Mouse (Mus musculus): ENCODE results near the gene Melk. TPM values are rescaled to one million over a fixed set of nuclear protein-coding genes. Genes with fewer than 3 reads are reported as not detected.

Gene Melk
- total RNA-seq (2021), result under 1 TPM in 1 of 2 experiments, not detected in 1; 0.16 TPM
- polyA plus RNA-seq (2012; rRNA removed), result 0.10 and 0.18 TPM in 2 replicates
- long read RNA-seq, partial matches to known transcripts, result 0 of 1 reads
- long read RNA-seq, other reads (novel, unspliced or antisense), result 0 of 1 reads

GRCm38 (mm10) chr4:44300781-44301750 is at the start of gene Melk:
Gene Melk, plus strand, starts transcription at chr4:44300876.
- Histone ChIP-seq H3K27me3 (ENCODE audit: control insufficient read depth, insufficient read depth, low read length) (no peaks in the 10 kb centered on the region), H3K4me1 (ENCODE audit: control insufficient read depth, insufficient read depth, low read length) (no peaks in the 10 kb centered on the region), H3K4me3 (peak within 1 kb of the TSS; percentile 71), H3K36me3 (ENCODE audit: control insufficient read depth, insufficient read depth, low read length) (no peaks in the 10 kb centered on the region), H3K27ac (no peak within 1 kb of the TSS), H3K79me2 (replicated peaks; ENCODE audit: control insufficient read depth, insufficient read depth, low read length) (no peaks in the 10 kb centered on the region), H3K9ac (ENCODE audit: low read depth, low read length) (peak within 1 kb of the TSS; percentile 66; the same call in 1 of the 2 replicates)
- DNase-seq, result peak; percentile 80 to 81
- 1% methylated on average over 41 of the region's 41 CpGs for WGBS
- intact Hi-C loops (cut with DNase I), result no loop called here
- no peak for TF ChIP-seq POLR2A (IDR thresholded peaks at IDR 0.05; ENCODE audit: insufficient read depth, low read depth, low read length)
- TF ChIP-seq EP300 (IDR thresholded peaks at IDR 0.05; ENCODE audit: insufficient read depth, low read depth, low read length), result no peak
- no peak for TF ChIP-seq CTCF (IDR thresholded peaks at IDR 0.05)

DNA sequence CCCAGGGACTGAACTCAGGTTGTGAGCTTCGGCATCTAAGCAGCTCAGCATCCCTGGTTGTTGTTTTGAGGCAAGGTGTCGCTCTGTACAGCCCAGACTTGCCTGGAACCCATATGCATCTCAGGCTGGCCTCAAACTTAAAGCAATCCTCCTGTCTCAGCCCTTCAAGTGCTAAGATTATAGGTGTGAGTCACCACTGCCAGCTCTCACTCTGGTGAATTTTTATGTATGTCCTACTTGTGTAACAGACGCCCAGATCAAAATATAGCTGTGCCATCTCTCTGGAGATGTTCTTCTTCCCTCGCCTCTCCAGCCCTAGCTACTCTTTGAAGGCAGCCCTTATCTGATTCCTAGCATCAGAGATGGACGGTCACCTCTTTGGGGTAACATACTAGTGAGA is 49.2 kb upstream of the Melk start:
- DNase-seq, result no peak
- peaks cover 2% of the 10 kb centered on the region for H3K27me3 ChIP-seq (ENCODE audit: control insufficient read depth, insufficient read depth, low read length)
- intact Hi-C loops (cut with DNase I), result no loop called here
- no peak overlapping the region for H3K4me3 ChIP-seq
- no peaks in the 10 kb centered on the region for H3K36me3 ChIP-seq (ENCODE audit: control insufficient read depth, insufficient read depth, low read length)
- 66% methylated on average over 5 of the region's 5 CpGs for WGBS
- no peak for TF ChIP-seq EP300 (IDR thresholded peaks at IDR 0.05; ENCODE audit: insufficient read depth, low read depth, low read length)
- H3K79me2 ChIP-seq (replicated peaks; ENCODE audit: control insufficient read depth, insufficient read depth, low read length), result no peaks in the 10 kb centered on the region
- no peaks in the 10 kb centered on the region for H3K4me1 ChIP-seq (ENCODE audit: control insufficient read depth, insufficient read depth, low read length)
- no peak overlapping the region for H3K9ac ChIP-seq (ENCODE audit: low read depth, low read length)
- no peak overlapping the region for H3K27ac ChIP-seq

GRCm38 (mm10) chr4:44251966-44252916 is 48.4 kb upstream of the Melk start:
- Histone ChIP-seq H3K9ac (ENCODE audit: low read depth, low read length) (no peak overlapping the region), H3K36me3 (ENCODE audit: control insufficient read depth, insufficient read depth, low read length) (no peaks in the 10 kb centered on the region), H3K4me1 (ENCODE audit: control insufficient read depth, insufficient read depth, low read length) (no peaks in the 10 kb centered on the region), H3K4me3 (no peak overlapping the region), H3K27ac (no peak overlapping the region), H3K79me2 (replicated peaks; ENCODE audit: control insufficient read depth, insufficient read depth, low read length) (no peaks in the 10 kb centered on the region), H3K27me3 (ENCODE audit: control insufficient read depth, insufficient read depth, low read length) (peaks cover 2% of the 10 kb centered on the region)
- TF ChIP-seq POLR2A (IDR thresholded peaks at IDR 0.05; ENCODE audit: insufficient read depth, low read depth, low read length) (no peak), EP300 (IDR thresholded peaks at IDR 0.05; ENCODE audit: insufficient read depth, low read depth, low read length) (no peak), CTCF (IDR thresholded peaks at IDR 0.05) (no peak)
- 10% methylated on average over 13 of the region's 13 CpGs for WGBS
- DNase-seq, result no peak
- intact Hi-C loops (cut with DNase I), result no loop called here

GRCm38 (mm10) chr4:44253191-44253590 is 47.5 kb upstream of the Melk start:
- no peaks in the 10 kb centered on the region for H3K79me2 ChIP-seq (replicated peaks; ENCODE audit: control insufficient read depth, insufficient read depth, low read length)
- no peak overlapping the region for H3K4me3 ChIP-seq
- no peak overlapping the region for H3K9ac ChIP-seq (ENCODE audit: low read depth, low read length)
- no peaks in the 10 kb centered on the region for H3K4me1 ChIP-seq (ENCODE audit: control insufficient read depth, insufficient read depth, low read length)
- no peak for TF ChIP-seq POLR2A (IDR thresholded peaks at IDR 0.05; ENCODE audit: insufficient read depth, low read depth, low read length)
- TF ChIP-seq CTCF (IDR thresholded peaks at IDR 0.05), result no peak
- no peak for TF ChIP-seq EP300 (IDR thresholded peaks at IDR 0.05; ENCODE audit: insufficient read depth, low read depth, low read length)
- 5% methylated on average over 6 of the region's 6 CpGs for WGBS
- peaks cover 2% of the 10 kb centered on the region; the same call in 1 of the 2 replicates for H3K27me3 ChIP-seq (ENCODE audit: control insufficient read depth, insufficient read depth, low read length)
- no peak overlapping the region for H3K27ac ChIP-seq
- H3K36me3 ChIP-seq (ENCODE audit: control insufficient read depth, insufficient read depth, low read length), result no peaks in the 10 kb centered on the region
- intact Hi-C loops (cut with DNase I), result no loop called here
- no peak for DNase-seq

DNA sequence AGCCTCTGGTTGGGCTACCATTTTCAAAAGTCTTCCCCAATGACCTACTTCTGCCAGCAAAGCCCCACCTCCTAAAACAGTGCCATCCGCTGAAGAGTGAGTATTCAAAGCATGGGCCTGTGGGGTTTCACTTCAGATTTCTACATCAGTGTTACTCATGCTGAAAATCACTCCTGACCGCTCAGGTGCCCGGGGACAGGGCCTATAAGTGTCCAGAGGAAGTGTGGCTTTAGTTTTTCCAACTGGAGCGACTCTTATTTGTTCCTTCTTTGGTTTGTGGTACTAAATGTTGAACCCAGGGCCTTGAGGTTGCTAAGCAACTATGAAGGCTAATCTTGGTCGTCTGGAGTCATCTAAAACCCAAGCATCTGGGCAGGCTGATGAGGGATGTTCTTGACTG is 46.1 kb upstream of the Melk start:
- Histone ChIP-seq H3K27ac (no peak overlapping the region), H3K9ac (ENCODE audit: low read depth, low read length) (no peak overlapping the region), H3K4me1 (ENCODE audit: control insufficient read depth, insufficient read depth, low read length) (no peaks in the 10 kb centered on the region), H3K79me2 (replicated peaks; ENCODE audit: control insufficient read depth, insufficient read depth, low read length) (no peaks in the 10 kb centered on the region), H3K36me3 (ENCODE audit: control insufficient read depth, insufficient read depth, low read length) (no peaks in the 10 kb centered on the region), H3K27me3 (ENCODE audit: control insufficient read depth, insufficient read depth, low read length) (no peaks in the 10 kb centered on the region; the same call in 1 of the 2 replicates), H3K4me3 (no peak overlapping the region)
- intact Hi-C loops (cut with DNase I), result no loop called here
- no peak for DNase-seq
- TF ChIP-seq CTCF (IDR thresholded peaks at IDR 0.05) (no peak), POLR2A (IDR thresholded peaks at IDR 0.05; ENCODE audit: insufficient read depth, low read depth, low read length) (no peak), EP300 (IDR thresholded peaks at IDR 0.05; ENCODE audit: insufficient read depth, low read depth, low read length) (no peak)
- WGBS, result 69% methylated on average over 5 of the region's 5 CpGs

Data from heart, adult 2 months (tissue).